Mouse (Mus musculus) limb, embryonic 14.5 days (tissue): ENCODE measurements around the gene St8sia4. TPM values are rescaled to one million over a fixed set of nuclear protein-coding genes. Genes with fewer than 3 reads are reported as not detected.
"Not testable (repeated sequence)": the region's sequence is repeated elsewhere in the genome, so short reads cannot be mapped to it uniquely, and the experiment has no call there.

ENCODE experiments used
- ATAC-seq: fragments of 200-750 bp; cut with Nextera tagmentation; 2 replicates; pipeline ENCODE4 v1.8.0; 2017; ENCODE audit warnings: low read depth, moderate number of reproducible peaks, moderate TSS enrichment; ENCODE audit not compliant: low FRiP score
- DNase-seq: peaks from one replicate; pipeline ENCODE4 v3.0.0-alpha.2; 2015; ENCODE audit warnings: low spot score
- H3K27ac ChIP-seq: fragments of 300-500 bp; sonication (generic); replicated peaks from 2 replicates; pipeline ENCODE4 v1.5.1; 2014; ENCODE audit warnings: low read depth, mild to moderate bottlenecking, low read length, moderate library complexity, mixed read lengths
- H3K27me3 ChIP-seq: fragments of 300-500 bp; sonication (generic); 2 replicates; pipeline ENCODE4 v1.6.1; 2014; ENCODE audit warnings: low read length, mixed read lengths; ENCODE audit not compliant: control insufficient read depth, insufficient read depth
- H3K36me3 ChIP-seq: fragments of 300-500 bp; sonication (generic); 2 replicates; pipeline ENCODE4 v1.6.1; 2014; ENCODE audit warnings: mild to moderate bottlenecking, low read length, moderate library complexity, mixed read lengths; ENCODE audit not compliant: control insufficient read depth, insufficient read depth
- H3K4me1 ChIP-seq: fragments of 300-500 bp; sonication (generic); 2 replicates; pipeline ENCODE4 v1.6.1; 2014; ENCODE audit warnings: antibody characterized with exemption, low read length, mixed read lengths; ENCODE audit not compliant: control insufficient read depth, insufficient read depth
- H3K4me2 ChIP-seq: fragments of 300-500 bp; sonication (generic); replicated peaks from 2 replicates; pipeline ENCODE4 v1.6.1; 2014; ENCODE audit warnings: low read depth, mild to moderate bottlenecking, low read length, moderate library complexity; ENCODE audit not compliant: severe bottlenecking
- H3K4me3 ChIP-seq: fragments of 300-500 bp; sonication (generic); replicated peaks from 2 replicates; pipeline ENCODE4 v1.5.1; 2014; ENCODE audit warnings: low read length
- H3K9ac ChIP-seq: fragments of 300-500 bp; sonication (generic); 2 replicates; pipeline ENCODE4 v1.6.1; 2014; ENCODE audit warnings: mild to moderate bottlenecking, low read depth, low read length, moderate library complexity; ENCODE audit not compliant: severe bottlenecking
- H3K9me3 ChIP-seq: fragments of 300-500 bp; sonication (generic); 2 replicates; pipeline ENCODE4 v1.6.1; 2016; ENCODE audit warnings: low read length; ENCODE audit not compliant: control insufficient read depth
- POLR2A ChIP-seq: fragments of 200-500 bp; IDR thresholded peaks from 2 replicates; pipeline ENCODE4 v1.8.0; 2012; ENCODE audit warnings: inconsistent platforms, mild to moderate bottlenecking, moderate library complexity, borderline replicate concordance; ENCODE audit not compliant: insufficient read depth, insufficient read length; ENCODE audit errors: extremely low read depth
- WGBS: fragments of 180-500 bp; shearing (Covaris S2); extraction: QIAGEN DNeasy Blood & Tissue Kit; methylation state at CpG from one replicate; pipeline ENCODE4 v1.1.7; 2014; 5-methylcytosine and 5-hydroxymethylcytosine counted together
- polyA plus RNA-seq, 2 experiments: library from polyadenylated mRNA; depleted of rRNA in 1 of 2; stranded (reverse) in 1 of 2; unstranded in 1 of 2; fragments of >200 nt; fragmentation: Nextera tagmentation in 1 of 2; extraction: Ambion mirVana in 1 of 2; gene quantifications; 2 replicates each; pipeline versions ENCODE4 v1.2.1 to v1.2.3; 2012 to 2014

Gene St8sia4
- polyA plus RNA-seq, 2 experiments, result 2.1 to 5.4 TPM

DNA sequence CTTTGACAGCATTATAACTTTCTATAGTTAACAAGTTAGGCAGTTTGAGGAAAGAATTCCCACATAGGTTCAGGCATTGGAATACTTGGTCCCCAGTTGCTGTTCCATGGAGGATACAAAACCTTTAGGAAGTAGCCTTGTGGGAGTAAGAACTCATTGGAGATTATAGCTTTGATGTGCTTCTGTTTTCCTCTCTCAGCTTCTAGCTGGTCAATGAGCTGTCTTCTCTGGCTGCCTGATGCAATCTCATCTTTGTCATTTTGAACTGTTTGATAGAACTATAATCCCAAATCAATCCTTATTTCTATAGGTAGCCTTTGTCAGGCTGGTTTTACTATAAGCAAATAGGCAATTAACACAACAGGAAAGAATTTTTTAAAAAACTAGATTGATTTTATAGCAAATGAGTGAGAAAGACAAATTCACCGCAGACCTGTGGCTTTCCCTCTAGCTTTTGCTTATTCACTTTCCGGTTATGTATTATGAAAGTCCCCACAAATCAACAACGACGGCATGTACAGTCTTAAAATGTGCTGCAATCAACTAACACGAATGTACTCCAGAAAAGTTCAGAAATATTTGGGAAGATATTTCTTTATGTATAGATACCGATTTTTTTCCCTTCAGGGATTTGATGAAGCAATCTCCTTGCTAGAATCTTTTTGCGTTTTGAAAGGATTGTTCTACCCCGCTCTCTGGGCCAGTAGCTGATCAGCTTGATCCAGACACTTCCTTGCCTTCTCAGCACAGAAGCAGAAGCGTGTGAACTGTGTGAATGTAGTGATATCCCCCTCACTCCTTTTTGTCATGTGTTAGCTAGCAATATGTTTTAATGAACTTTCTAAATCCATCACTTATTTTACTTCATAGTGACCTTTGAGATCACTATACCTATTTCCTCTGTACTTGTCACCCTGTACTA, 94.5 kb downstream of the St8sia4 start:
- no peak for DNase-seq
- no peak for TF ChIP-seq POLR2A
- 87% methylated on average over 9 of the region's 9 CpGs for WGBS
- Histone ChIP-seq H3K27ac (no peak overlapping the region), H3K36me3 (no peaks in the 10 kb centered on the region), H3K4me1 (no peaks in the 10 kb centered on the region), H3K4me2 (no peak overlapping the region), H3K9ac (no peak overlapping the region), H3K4me3 (no peak overlapping the region), H3K9me3 (no peaks in the 10 kb centered on the region), H3K27me3 (no peaks in the 10 kb centered on the region)
- no peak for ATAC-seq

DNA sequence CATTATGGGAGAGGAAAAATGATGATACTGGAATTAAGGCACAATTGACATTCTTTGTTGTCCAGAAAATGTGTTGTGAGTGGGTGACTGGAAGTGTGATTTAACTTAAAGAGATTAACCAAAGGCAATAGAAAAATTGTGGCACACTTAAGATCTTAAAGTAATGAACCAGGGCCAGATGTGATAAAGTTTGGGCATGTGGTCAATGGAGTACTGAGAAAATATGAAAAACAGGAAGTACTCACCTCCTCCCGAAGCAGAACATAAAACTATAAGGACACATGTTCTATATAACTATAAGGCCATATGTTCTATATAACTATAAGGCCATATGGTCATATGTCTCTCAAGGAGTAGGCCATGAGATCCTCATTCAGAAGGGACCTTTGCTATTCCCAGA, 96.3 kb downstream of the St8sia4 start:
- no peak overlapping the region for H3K9ac ChIP-seq

DNA sequence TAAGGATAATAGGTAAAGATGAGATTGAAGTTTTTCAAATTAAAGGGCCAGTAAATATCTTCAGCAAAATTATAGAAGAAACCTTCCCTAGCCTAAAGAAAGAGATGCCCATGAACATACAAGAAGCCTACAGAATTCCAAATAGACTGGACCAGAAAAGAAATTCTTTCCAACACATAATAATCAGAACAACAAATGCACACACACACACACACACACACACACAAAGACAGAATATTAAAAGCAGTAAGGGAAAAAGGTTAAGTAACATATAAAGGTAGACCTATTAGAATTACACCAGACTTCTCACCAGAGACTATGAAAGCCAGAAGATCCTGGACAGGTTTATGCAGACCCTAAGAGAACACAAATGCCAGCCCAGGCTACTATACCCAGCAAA, 112.8 kb downstream of the St8sia4 start:
- not testable (repeated sequence) for H3K27me3 ChIP-seq, ATAC-seq, H3K27ac ChIP-seq, H3K4me2 ChIP-seq, H3K9ac ChIP-seq, H3K4me1 ChIP-seq, DNase-seq, H3K9me3 ChIP-seq, H3K4me3 ChIP-seq, H3K36me3 ChIP-seq

More for the DNA sequence above, 96.3 kb downstream of the St8sia4 start:
- H3K4me1 ChIP-seq, result no peaks in the 10 kb centered on the region
- H3K9me3 ChIP-seq, result no peaks in the 10 kb centered on the region
- no peak overlapping the region for H3K27ac ChIP-seq
- no peak overlapping the region for H3K4me2 ChIP-seq
- no peak overlapping the region for H3K4me3 ChIP-seq
- DNase-seq (no peak), ATAC-seq (no peak)
- 50% methylated on average over 1 of the region's 1 CpGs for WGBS
- no peak for TF ChIP-seq POLR2A
- no peaks in the 10 kb centered on the region for H3K36me3 ChIP-seq
- H3K27me3 ChIP-seq, result no peaks in the 10 kb centered on the region

DNA sequence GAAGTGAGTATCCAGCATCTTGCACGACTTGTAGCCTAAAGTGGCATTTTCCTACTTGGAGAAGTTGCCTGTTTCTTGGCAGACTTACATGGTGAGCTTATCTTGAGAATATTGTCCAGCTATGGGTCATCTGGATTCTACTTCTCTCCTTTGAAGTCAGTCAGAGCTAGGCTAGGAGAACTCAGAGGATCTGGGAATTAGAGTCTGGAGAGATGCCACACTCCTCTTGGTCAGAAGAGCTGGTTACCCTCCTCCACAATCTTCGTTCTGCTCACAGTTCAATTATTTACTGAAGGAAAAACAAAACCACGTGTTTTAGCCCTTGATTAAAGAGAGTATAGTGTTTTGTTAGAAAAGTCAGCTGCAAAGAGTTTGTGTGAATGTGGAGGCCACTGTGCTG, 125.9 kb downstream of the St8sia4 start:
- WGBS, result 48% methylated on average over 3 of the region's 3 CpGs
- no peak for TF ChIP-seq POLR2A
- ATAC-seq, result no peak

More for the DNA sequence above, 125.9 kb downstream of the St8sia4 start:
- H3K27me3 ChIP-seq, result no peaks in the 10 kb centered on the region
- H3K9ac ChIP-seq, result no peak overlapping the region
- no peak overlapping the region for H3K27ac ChIP-seq
- no peaks in the 10 kb centered on the region for H3K4me1 ChIP-seq
- H3K4me3 ChIP-seq, result no peak overlapping the region
- DNase-seq, result no peak
- H3K4me2 ChIP-seq, result no peak overlapping the region
- H3K36me3 ChIP-seq, result no peaks in the 10 kb centered on the region
- no peaks in the 10 kb centered on the region for H3K9me3 ChIP-seq
